Comparison of ENCODE assay signal across 22 mouse cellular contexts in genomic region chr5:13694847-13695246, GRCm38 (mm10).
DNase-seq lines count a peak whose midpoint lies in the region; ATAC-seq and TF ChIP-seq lines count a peak whose summit lies in the region.
"Had no signal": no experiment of that assay in that cellular context is flagged by ENCODE, and none has a peak within 500 bp of the region (broad histone marks: within the 10 kb centered on the region; RNA-seq: fewer than 3 reads in every experiment).

No protein-coding gene starts in this region.

- H3K4me1 ChIP-seq in cerebellum, adult 2 months (ENCODE audit: control insufficient read depth, insufficient read depth, low read length), result no peaks in the 10 kb centered on the region
- no peaks in the 10 kb centered on the region for H3K4me1 ChIP-seq in midbrain, embryonic 11.5 days (ENCODE audit: control insufficient read depth, insufficient read depth, low read length)
- H3K4me1 ChIP-seq in midbrain, embryonic 14.5 days (ENCODE audit: control insufficient read depth, insufficient read depth, low read length), result no peaks in the 10 kb centered on the region
- no peaks in the 10 kb centered on the region for H3K4me1 ChIP-seq in forebrain, embryonic 14.5 days (ENCODE audit: control insufficient read depth, insufficient read depth, low read length)
- H3K4me1 ChIP-seq: embryonic facial prominence, embryonic 15.5 days; forebrain, embryonic 10.5 days; forebrain, embryonic 15.5 days; heart, embryonic 13.5 days; hindbrain, embryonic 15.5 days had no signal

- DNase-seq in cerebellum, adult 2 months, result peak; percentile 9 to 19
- DNase-seq in cerebellum, adult 11 months, result no peak
- no peak for DNase-seq in midbrain, embryonic 11.5 days (ENCODE audit: low spot score, missing footprints)
- DNase-seq in midbrain, embryonic 14.5 days, result no peak
- DNase-seq in R1 (ENCODE audit: low read depth, low spot score), result peak; percentile 89
- no peak for DNase-seq in layer of hippocampus, adult 18-20 months (ENCODE audit: low spot score in 2 of 2)
- no peak for DNase-seq in forebrain, embryonic 14.5 days (ENCODE audit: low spot score)
- DNase-seq: adrenal gland, postnatal 25 days; cerebellum, postnatal 14 days; embryo, embryonic 11 days; gastrocnemius, postnatal 36 days; heart, adult 11 months; heart, postnatal 36 days; kidney, adult 2 months had no signal

- no peak overlapping the region for H3K9ac ChIP-seq in midbrain, embryonic 11.5 days (ENCODE audit: low read length)
- no peak overlapping the region for H3K9ac ChIP-seq in midbrain, embryonic 14.5 days (replicated peaks; ENCODE audit: low read length)
- no peak overlapping the region for H3K9ac ChIP-seq in forebrain, embryonic 14.5 days (ENCODE audit: low read length)
- H3K9ac ChIP-seq: embryonic facial prominence, embryonic 15.5 days; forebrain, embryonic 15.5 days; heart, embryonic 13.5 days; hindbrain, embryonic 15.5 days had no signal

- no peaks in the 10 kb centered on the region for H3K9me3 ChIP-seq in midbrain, embryonic 11.5 days (ENCODE audit: control insufficient read depth, low read length)
- H3K9me3 ChIP-seq in midbrain, embryonic 14.5 days (ENCODE audit: control insufficient read depth, low read length), result no peaks in the 10 kb centered on the region
- H3K9me3 ChIP-seq in forebrain, embryonic 14.5 days (replicated peaks; ENCODE audit: control insufficient read depth, low read length), result no peaks in the 10 kb centered on the region
- H3K9me3 ChIP-seq: embryonic facial prominence, embryonic 15.5 days; forebrain, embryonic 10.5 days; forebrain, embryonic 15.5 days; G1E; hindbrain, embryonic 15.5 days had no signal

- no peak overlapping the region for H3K4me2 ChIP-seq in midbrain, embryonic 11.5 days
- H3K4me2 ChIP-seq in midbrain, embryonic 14.5 days (ENCODE audit: low read length), result no peak overlapping the region
- H3K4me2 ChIP-seq in forebrain, embryonic 14.5 days (ENCODE audit: low read length), result no peak overlapping the region
- H3K4me2 ChIP-seq: embryonic facial prominence, embryonic 15.5 days; forebrain, embryonic 15.5 days; heart, embryonic 13.5 days; hindbrain, embryonic 15.5 days had no signal

- ATAC-seq in midbrain, embryonic 11.5 days (ENCODE audit: low FRiP score), result peak; percentile 24; the same call in 1 of the 2 replicates
- ATAC-seq in midbrain, embryonic 14.5 days (ENCODE audit: low FRiP score, low TSS enrichment), result no peak
- no peak for ATAC-seq in forebrain, embryonic 14.5 days
- ATAC-seq: forebrain, embryonic 15.5 days; intestine, embryonic 16.5 days had no signal

- TF ChIP-seq POLR2A in cerebellum, adult 2 months (IDR thresholded peaks at IDR 0.05; ENCODE audit: borderline replicate concordance, insufficient read depth, low read length), result no peak

- H3K27me3 ChIP-seq in cerebellum, adult 2 months (ENCODE audit: control insufficient read depth, insufficient read depth, low read length), result no peaks in the 10 kb centered on the region
- H3K27me3 ChIP-seq in midbrain, embryonic 11.5 days (ENCODE audit: control insufficient read depth, insufficient read depth, low read length), result no peaks in the 10 kb centered on the region
- no peaks in the 10 kb centered on the region for H3K27me3 ChIP-seq in midbrain, embryonic 14.5 days (ENCODE audit: control insufficient read depth, insufficient read depth, low read length)
- H3K27me3 ChIP-seq in forebrain, embryonic 14.5 days (replicated peaks; ENCODE audit: control insufficient read depth, insufficient read depth, low read length), result no peaks in the 10 kb centered on the region
- H3K27me3 ChIP-seq: embryonic facial prominence, embryonic 15.5 days; forebrain, embryonic 15.5 days; heart, embryonic 13.5 days; hindbrain, embryonic 15.5 days had no signal

- TF ChIP-seq CTCF in cerebellum, adult 2 months (IDR thresholded peaks at IDR 0.05; ENCODE audit: borderline replicate concordance, insufficient read depth, low read depth, low read length), result no peak

- no peaks in the 10 kb centered on the region for H3K36me3 ChIP-seq in midbrain, embryonic 11.5 days (ENCODE audit: control insufficient read depth, insufficient read depth, low read length)
- no peaks in the 10 kb centered on the region for H3K36me3 ChIP-seq in midbrain, embryonic 14.5 days (ENCODE audit: control insufficient read depth, insufficient read depth, low read length)
- H3K36me3 ChIP-seq in forebrain, embryonic 14.5 days (ENCODE audit: control insufficient read depth, insufficient read depth, low read length), result no peaks in the 10 kb centered on the region
- H3K36me3 ChIP-seq: embryonic facial prominence, embryonic 15.5 days; forebrain, embryonic 10.5 days; forebrain, embryonic 15.5 days; G1E; heart, embryonic 13.5 days; hindbrain, embryonic 15.5 days had no signal

- 24% methylated on average over 5 of the region's 5 CpGs for WGBS in cerebellum, adult 2 months
- WGBS in midbrain, embryonic 11.5 days, result 32% methylated on average over 5 of the region's 5 CpGs
- WGBS in midbrain, embryonic 14.5 days, result 32% methylated on average over 5 of the region's 5 CpGs
- WGBS in forebrain, embryonic 14.5 days, result 36% methylated on average over 5 of the region's 5 CpGs

- H3K4me3 ChIP-seq in cerebellum, adult 2 months (replicated peaks; ENCODE audit: insufficient read depth, low read depth, low read length), result no peak overlapping the region
- no peak overlapping the region for H3K4me3 ChIP-seq in midbrain, embryonic 11.5 days (ENCODE audit: low read depth, low read length)
- no peak overlapping the region for H3K4me3 ChIP-seq in midbrain, embryonic 14.5 days (replicated peaks; ENCODE audit: low read depth, low read length)
- H3K4me3 ChIP-seq in forebrain, embryonic 14.5 days (ENCODE audit: low read depth, low read length), result no peak overlapping the region
- H3K4me3 ChIP-seq: embryonic facial prominence, embryonic 15.5 days; erythroblast, embryonic 14.5 days; forebrain, embryonic 10.5 days; forebrain, embryonic 15.5 days; heart, embryonic 13.5 days; hindbrain, embryonic 15.5 days had no signal

- no peak overlapping the region for H3K27ac ChIP-seq in cerebellum, adult 2 months (ENCODE audit: insufficient read depth, low read length)
- no peak overlapping the region for H3K27ac ChIP-seq in midbrain, embryonic 11.5 days (ENCODE audit: low read depth, low read length)
- H3K27ac ChIP-seq in midbrain, embryonic 14.5 days (replicated peaks; ENCODE audit: low read depth, low read length), result no peak overlapping the region
- H3K27ac ChIP-seq in forebrain, embryonic 14.5 days (ENCODE audit: low read depth, low read length), result no peak overlapping the region
- H3K27ac ChIP-seq: embryonic facial prominence, embryonic 15.5 days; forebrain, embryonic 10.5 days; forebrain, embryonic 15.5 days; heart, embryonic 13.5 days; hindbrain, embryonic 15.5 days had no signal

Comparison
In these comparisons a context has a peak if more than half of its experiments do, and no peak if none do; other contexts are left out.
1. DNase-seq: peak in cerebellum, adult 2 months (2 of 2) and R1 (single experiment); none in cerebellum, adult 11 months (single experiment), midbrain, embryonic 11.5 days (single experiment), midbrain, embryonic 14.5 days (single experiment), layer of hippocampus, adult 18-20 months (0 of 2) and forebrain, embryonic 14.5 days (single experiment).